Mouse (Mus musculus) frontal cortex, postnatal 14 days (tissue): ENCODE data around the gene Ap3m1.

Experiments
- DNase-seq, 2 experiments: peaks; one replicate each; pipeline ENCODE4 v3.0.0; 2022; ENCODE audit warnings: low spot score in 2 of 2

Gene Ap3m1

DNA sequence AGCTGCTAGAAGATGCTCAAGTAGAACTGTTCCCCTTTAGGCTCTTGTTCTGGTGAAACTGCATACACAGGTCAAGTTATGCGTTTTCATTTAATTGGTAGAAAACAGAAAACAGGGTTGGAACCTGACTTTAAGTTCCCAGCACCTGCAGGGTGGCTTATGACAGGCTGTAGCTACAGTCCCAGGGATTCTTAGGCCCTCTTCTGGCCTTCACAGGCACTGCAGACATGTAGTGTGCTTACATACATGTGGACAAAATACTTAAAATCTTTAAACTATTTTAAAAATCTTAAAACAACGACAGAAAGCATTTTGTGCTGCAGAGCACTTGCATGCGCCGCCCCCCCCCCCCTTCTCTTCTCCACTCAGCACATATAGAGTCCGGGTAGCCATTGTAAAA is 17.3 kb upstream of the Ap3m1 start:
- no peak for DNase-seq

DNA sequence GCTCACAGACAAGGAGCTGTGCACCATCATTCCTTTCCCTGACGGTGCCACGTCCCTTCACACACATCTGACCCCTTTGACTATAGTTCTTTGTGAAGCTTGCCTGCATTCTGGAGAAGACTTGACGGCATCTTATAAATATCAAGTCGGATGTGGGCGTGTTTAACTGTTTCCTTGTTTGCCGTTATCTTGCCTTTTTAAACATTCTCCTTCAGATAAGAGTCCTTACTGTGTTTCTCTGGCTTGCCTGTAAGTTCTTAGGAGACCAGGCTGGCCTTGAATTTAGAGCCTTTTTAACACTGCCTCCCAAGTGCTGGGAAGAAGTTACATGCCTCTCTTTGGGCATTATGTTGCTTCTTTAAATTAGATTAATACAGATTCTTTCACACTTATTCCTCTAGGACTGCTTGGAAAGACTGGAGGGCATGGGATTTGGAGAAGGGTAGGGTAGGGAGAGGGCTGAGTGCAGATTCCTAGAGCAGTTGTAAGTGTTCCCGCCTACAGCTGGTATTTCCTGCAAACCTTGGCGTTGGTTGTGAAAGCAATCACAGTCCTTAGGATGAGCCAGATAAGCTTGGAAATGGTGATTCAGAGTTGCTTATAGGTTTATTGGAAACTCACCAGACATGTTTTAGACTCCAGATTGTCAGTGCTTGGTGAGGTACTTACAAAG is 13.3 kb upstream of the Ap3m1 start:
- no peak for DNase-seq

DNA sequence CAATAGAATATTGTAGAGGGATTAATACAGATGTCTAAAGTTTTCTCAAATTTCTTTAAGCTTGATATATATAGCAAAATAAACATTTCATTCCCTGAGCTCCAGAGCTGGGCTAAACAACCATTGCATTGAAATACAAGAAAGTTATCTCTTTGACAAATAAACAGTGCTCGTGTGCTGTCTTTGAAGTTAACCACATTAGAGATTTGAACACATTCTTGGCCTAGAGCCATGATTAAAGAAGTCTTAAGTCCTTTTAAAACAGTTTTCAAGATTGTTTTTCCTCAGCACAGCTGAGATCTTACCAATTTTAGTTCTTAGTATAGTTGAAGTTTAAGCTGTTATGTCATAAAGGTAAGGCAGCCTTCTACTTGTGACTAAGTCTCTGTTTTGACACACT is 12.0 kb upstream of the Ap3m1 start:
- no peak for DNase-seq

DNA sequence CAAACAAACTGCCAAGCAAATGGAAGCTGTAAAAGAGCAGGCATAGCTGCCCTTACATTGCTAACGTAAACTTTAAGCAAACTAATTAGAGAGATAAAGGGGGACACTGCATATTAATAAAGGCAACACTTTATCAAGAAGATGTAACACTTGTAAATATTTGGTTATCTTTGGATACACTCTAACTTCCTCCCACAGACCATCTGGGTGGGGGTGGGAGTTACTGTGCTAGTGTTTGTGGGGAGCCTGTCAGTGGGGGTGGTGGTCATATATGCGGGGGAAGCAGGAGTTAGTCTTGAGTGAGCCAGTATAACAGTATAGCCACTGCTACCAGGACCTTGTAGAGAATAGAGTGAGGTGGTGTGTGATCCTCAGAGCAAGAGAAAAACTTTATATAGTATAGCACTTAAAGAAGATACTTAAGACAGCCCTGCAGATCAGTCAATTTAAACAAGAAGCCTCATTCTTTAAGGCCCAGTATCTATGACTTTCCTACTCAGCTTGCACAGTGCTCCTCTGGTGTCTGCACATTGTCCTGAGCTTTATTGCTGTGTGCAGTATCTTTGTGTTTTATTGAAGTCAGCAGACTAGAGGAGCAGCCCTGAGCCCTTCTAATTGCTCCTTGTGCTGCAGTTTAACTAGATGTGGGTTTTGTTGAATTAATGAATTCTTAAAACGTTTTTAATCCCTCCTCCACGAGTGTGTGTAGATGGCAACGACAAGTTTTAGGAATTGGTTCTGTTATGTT is 10.6 kb upstream of the Ap3m1 start:
- no peak for DNase-seq

DNA sequence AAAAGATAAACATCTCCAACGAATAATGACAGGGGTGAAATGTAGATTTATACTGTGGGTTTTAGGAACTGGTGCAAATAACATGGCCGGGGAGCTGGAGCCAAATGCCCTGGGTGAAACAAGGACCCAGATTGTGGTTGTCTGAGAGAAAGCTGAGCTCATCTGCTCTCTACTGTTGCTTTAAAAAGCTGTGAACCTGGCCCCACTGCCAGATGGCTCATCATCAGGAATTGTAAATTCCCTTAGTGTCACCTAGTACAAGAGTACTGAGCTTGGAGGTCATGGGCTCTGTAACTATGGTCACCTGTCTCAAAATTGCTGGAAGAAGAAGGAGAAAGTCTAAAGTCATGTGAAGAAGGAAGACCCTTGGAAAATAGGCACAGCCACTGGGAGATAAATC is 6.7 kb upstream of the Ap3m1 start:
- DNase-seq: no peak

DNA sequence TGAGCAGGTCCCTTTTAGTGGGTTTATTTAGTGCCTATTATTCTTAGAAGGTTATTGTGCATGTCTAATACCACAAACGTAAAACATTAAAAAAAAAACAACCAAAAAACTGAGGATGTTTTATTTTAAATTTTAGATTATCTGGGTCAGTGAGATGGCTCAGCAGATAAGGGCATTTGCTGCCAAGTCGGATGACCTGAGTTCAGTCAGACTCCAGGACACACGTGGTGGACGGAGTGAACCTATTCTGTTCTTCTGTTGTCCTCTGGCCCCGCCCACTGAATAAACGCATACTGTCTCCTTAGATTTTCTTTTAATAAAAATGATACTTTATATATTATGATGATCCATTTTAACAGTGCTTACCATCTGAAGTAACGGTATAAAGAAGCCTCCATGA is 1.3 kb upstream of the Ap3m1 start:
- DNase-seq: no peak

DNA sequence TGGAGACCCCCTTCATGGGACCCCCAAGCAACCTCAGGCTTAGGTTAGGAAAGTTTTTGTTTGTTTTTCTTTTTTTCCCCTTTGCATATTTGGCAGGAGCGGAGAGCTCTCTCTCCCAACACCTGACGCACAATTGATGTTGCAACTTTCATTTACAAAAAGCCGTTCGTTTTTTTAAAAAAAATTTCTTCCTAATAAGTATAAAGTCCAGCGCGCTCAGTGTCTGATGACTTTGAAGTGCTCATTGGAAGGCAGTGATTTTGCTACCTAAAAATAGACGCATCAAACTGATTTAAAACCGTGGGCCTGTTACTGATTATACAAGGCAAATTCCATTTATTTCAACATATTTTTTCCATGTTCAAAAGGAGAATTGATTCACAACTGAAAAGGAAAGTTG is 843 bp upstream of the Ap3m1 start:
- DNase-seq: no peak

DNA sequence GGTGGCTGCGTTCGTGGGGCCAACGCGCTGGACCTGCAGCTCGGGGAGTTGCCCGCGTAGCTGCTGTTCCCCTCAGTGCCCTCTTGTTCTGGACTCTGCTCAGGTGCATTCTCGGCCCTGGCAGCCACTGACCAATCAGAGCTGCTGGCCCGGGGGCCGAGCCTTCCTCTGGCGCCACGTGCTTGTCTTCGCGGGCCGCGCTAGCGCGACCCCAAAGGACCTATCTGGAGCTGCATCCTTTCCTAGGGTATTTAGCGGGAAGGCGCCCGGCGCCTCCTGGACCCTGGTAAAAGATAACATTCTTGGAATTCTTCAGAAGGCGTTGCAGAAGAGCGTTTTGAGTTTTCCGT is 448 bp upstream of the Ap3m1 start:
- DNase-seq: peak in 1 of 2 experiments; percentile 62

DNA sequence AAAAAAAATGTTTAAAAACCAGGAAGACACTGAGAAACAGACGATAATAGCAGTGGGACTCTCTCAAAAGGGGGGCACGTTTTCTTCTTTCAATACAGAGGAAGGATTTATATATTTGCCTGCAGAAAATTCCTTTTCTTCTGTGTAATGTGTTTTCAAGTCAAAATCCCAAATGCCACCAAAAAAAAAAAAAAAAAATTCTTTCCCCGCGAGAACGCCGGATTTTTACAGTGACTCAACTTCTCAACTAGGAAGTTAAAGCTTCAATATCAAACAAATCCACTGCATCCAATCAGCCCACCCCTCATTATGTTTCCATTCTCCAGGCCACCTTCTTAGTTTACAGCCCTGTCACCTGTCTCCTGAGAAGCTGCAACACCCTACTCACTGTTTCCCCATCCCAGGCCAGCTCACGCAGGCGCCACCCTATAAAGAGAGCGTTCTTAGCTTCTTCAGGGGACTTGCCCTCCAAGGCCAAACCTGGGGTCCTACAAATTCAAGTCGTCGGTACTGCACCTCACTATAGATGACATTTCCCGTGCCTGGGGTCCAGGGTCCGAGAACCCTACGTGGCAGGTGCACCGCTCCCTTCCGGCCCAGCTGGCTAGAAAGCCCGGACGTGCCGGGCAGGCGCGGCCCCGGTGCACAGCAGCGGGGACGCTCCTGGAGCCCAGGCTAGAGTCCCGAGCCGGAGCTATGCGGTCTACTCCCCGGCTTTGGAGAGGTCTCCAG is 762 bp downstream of the Ap3m1 start:
- DNase-seq: no peak

DNA sequence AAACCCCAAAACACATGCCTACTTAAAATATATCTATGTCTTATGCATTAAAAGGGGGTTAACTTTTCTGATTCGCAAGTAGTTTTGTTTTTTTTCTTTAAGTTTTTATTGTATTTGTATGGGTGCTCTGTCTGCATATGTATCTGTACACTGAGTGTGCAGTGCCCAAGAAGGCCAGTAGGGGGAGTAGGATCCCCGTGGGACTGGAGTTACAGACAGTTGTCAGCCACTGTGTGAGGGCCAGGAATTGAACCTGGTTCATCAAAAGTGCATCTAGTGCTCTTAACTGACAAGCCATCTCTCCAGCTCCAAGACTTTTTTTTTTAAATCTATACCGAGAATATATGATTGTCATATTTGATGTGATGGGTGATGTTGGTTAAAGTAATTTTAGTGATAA is 1.6 kb downstream of the Ap3m1 start:
- no peak for DNase-seq

DNA sequence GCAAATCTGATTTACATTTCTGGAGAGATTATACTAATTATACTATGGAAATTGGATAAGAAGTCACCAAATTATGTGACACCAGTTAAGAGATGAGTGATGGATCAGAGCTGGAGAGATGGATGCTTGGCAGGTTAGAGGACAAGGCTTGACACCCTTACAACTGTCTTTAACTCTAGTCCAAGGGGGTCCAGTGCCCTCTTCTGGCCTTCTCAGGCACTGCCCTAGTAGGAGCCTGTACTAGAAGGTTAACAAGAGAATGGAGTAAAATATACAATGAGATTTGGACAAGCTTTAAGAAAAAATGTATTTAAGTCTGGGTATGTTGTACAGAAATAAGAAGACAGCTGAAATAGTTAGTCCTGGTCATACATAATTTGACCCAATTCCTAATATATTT is 3.4 kb downstream of the Ap3m1 start:
- no peak for DNase-seq

DNA sequence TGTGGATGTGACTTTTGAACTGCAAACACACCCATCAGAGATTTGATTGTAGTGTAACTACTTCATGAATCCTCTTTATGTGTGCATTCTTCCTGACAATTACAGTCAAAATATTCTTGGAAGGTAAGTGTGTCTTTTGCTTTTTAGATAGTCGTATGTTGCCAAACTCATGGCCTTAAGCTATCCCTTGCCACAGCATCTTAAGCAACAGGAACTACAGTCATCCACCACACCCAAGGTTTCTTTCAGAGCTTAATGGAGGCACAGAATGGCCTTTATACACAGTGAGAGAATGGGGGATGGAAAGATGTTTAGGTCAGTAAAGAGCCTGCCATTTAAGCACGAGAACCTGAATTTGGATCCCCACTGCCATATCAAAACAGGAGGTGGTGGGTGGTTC is 4.5 kb downstream of the Ap3m1 start:
- DNase-seq: no peak

DNA sequence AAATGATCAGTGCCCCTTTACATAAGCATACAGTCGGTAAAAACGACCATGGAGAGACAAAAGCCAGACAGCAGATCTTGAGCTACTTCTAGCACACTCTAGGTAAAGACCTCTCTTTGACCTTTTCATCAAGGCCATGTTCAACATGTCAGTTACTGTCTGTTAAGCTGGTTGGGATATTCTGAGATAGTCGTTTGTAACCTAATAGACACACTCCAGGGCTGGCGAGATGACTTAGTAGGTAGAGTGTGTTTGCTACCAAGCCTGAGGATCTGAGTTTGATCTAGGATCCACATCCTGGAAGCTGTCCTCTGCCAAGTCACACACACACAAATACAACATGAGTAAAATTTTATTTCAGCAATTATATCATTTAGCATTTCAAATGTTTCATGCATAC is 12.7 kb downstream of the Ap3m1 start:
- no peak for DNase-seq

DNA sequence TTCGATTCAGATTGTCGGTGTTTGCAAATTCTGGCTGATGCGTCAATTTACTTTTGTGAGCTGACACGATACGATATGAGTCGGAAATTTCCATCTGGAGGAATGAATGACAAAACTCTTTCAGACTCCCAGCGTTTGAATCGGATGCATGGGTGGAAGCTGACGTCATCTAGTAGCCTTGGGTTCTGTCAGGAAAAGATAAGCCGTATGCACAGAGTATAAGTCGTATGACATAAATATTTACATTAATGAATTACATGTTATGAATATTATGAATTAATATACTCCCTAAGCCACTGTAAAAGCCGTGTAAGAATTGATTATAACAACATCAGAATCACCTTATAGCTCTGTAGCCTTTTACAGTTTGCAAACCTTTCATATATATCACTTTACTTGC is 13.2 kb downstream of the Ap3m1 start:
- no peak for DNase-seq

DNA sequence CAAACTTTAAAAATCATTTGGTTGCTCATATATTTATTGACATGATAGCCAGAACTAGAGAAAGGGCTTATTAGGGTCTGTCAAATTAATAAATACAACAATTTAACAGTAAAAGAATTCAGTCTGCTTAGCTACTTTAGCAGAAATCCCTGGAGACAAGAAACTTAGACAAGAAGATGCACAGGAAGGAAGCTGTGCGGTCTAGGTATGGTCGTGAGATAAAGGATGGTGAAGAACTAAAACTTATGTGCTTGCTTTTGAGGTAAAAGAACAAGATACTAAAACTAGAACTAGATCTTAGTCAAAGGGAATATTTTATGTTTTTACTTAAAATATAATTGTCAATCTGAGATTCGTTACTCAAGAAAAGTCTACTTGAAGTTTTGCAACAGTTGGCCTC is 17.5 kb downstream of the Ap3m1 start:
- DNase-seq: no peak

DNA sequence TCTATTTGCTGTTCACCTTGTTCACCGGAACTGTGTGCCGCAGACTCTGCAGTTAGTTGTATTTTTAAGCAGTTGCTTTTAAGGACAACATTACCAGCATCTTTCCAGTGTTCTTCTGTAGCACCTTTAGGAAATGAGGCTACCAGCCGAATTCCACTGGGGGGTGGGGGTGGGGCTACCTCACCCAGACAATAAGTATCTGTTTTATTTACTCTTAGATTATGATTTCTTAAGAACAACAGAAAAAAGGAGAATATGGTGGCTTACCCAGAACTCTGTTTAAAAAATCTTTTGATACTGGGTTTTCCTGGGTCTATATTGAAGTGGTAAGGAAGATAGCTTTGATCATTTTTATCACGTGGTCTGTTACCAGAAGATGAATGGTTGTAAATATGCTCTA is 18.0 kb downstream of the Ap3m1 start:
- no peak for DNase-seq

DNA sequence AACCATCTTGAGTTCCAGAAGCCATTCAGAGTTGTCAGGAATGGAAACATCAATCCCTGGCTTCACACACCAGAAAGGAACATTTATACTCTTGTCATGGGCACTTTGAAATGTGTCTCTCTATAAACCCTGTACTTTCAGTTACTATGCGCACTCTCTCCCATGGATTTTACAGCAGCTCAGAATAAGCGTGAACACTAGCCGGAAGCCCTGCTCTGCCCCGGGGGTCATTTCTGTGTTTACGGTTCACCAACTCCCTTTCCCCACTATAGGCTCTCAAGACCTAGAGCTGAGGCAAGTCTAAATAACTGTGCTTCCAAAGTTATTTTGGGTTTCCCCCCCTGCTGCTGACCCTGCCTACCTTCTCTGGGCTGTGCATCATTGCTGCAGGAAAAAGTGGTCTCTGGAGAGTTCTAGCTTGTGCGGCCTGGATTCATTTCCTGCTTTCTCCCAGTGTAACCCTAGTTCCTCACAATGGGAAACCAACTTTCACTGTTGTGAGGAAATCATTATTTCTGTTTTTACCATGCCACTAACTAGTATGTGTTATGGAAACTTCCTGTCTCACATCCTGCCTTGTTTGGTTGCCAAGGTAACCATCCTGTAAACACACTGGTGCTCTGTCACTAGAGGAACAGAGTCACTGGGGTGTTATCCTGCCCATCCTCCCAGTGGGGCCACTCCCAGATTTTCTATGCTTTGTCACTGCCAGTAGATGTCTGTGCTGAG is 20.4 kb downstream of the Ap3m1 start:
- DNase-seq: no peak

DNA sequence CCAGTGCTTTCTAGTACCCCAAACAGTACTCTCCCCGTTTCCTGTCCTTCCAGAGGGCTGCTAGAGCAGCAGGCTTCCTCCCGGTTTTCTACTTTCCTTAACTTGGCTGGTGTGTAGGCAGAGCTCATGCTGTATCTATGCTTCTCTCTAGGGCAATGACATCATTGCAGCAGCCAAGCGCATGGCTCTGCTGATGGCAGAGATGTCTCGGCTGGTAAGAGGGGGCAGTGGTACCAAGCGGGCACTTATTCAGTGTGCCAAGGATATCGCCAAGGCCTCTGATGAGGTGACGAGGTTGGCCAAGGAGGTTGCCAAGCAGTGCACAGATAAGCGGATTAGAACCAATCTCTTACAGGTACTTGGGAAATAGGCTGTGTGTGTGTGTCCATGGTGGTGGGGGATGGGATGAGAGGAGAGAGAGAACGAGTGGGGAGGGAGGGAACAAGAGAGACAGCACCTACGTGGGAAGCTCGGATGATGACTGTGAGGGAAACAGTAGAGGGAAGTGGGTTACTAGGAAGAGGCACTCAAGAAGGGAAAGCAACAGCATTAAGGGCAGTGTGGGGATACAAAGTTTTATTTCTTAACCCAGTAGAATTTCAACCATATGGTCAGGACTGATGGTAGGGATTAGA is 23.2 kb downstream of the Ap3m1 start:
- DNase-seq: no peak

DNA sequence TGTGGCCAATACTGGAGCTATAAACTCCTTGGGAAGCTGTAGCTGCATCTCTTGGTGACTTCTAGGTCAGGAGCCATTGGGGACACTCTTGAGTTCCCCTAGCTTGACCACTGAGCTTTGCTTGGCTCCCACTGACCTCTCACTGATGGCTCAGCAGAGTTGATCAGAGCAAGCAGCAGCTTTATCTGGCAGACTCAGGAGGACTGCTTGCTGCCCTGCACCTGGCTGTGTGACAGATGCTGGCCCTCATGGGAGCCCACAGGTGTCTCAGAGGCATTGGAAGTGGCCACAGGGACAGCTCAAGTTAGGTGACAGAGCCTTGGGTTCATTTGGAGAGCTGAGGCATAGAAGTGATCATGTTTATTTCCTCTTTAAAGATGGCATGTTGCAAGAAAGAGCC is 24.8 kb downstream of the Ap3m1 start:
- no peak for DNase-seq

DNA sequence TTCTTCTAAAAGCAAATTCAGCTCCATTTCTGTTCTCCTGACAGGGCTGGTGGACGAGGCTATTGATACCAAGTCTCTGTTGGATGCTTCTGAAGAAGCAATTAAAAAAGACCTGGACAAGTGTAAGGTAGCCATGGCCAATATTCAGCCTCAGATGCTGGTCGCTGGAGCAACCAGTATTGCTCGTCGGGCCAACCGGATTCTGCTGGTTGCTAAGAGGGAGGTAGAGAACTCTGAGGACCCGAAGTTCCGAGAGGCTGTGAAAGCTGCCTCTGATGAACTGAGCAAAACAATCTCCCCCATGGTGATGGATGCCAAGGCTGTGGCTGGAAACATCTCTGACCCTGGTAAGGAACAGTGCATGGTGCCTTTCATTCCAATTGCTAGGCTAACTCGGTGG is 31.9 kb downstream of the Ap3m1 start:
- DNase-seq: peak in 1 of 2 experiments; percentile 49

DNA sequence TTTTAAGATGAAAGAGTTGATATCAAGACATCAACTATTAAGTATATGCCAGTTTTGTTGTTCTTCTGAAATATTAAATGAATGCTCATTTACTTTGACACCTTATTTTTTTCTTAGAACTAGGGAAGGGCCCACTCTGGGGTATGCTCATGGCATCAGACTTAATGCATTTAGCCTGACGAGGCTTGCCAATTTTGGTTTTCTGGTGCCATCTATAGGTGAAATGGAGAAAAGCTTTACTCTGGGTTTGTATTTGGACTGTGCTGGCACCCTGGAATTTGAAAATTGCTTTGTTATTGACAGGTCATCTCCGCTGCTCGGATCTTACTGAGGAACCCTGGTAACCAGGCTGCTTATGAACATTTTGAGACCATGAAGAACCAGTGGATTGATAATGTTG is 33.3 kb downstream of the Ap3m1 start:
- DNase-seq: no peak

DNA sequence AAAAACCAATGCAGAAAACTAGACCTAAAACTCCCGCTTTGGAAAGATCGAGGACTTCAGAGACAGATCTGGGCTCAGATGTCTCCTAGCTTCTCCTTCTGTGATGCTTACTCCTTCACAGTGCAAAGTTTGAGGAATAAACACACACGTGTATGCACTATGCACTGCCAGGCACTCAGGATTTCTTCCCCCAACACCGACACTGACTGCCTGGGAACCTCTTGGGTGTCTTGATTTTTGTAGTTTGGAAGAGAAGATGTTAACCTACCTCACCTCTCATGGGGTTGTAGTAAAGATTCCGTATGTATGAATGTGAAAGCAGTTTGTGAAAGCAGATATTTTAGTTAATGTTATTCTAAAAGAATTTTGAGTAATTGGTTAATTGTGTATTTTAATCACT is 34.4 kb downstream of the Ap3m1 start:
- DNase-seq: no peak
